Mouse (Mus musculus) midbrain, embryonic 11.5 days (tissue): Measurements from ENCODE around the gene Smad5. TPM values are rescaled to one million over a fixed set of nuclear protein-coding genes. Genes with fewer than 3 reads are reported as not detected.

Experiments
- ATAC-seq: fragments of 200-750 bp; cut with Nextera tagmentation; 2 replicates; pipeline ENCODE4 v1.8.0; 2017; ENCODE audit warnings: moderate TSS enrichment, moderate library complexity; ENCODE audit not compliant: low FRiP score
- DNase-seq: peaks from one replicate; pipeline ENCODE4 v3.0.0; 2015; ENCODE audit warnings: low spot score; ENCODE audit errors: missing footprints
- H3K27ac ChIP-seq: fragments of 300-500 bp; sonication (generic); 2 replicates; pipeline ENCODE4 v1.5.1; 2014; ENCODE audit warnings: low read depth, low read length
- H3K27me3 ChIP-seq: fragments of 300-500 bp; sonication (generic); 2 replicates; pipeline ENCODE4 v1.6.1; 2014; ENCODE audit warnings: mild to moderate bottlenecking, low read length, moderate library complexity, mixed read lengths; ENCODE audit not compliant: control insufficient read depth, insufficient read depth
- H3K36me3 ChIP-seq: fragments of 300-500 bp; sonication (generic); 2 replicates; pipeline ENCODE4 v1.6.1; 2014; ENCODE audit warnings: mild to moderate bottlenecking, low read length, moderate library complexity, mixed read lengths; ENCODE audit not compliant: control insufficient read depth, insufficient read depth
- H3K4me1 ChIP-seq: fragments of 300-500 bp; sonication (generic); 2 replicates; pipeline ENCODE4 v1.6.1; 2014; ENCODE audit warnings: low read length; ENCODE audit not compliant: control insufficient read depth, insufficient read depth
- H3K4me2 ChIP-seq: fragments of 300-500 bp; sonication (generic); 2 replicates; pipeline ENCODE4 v1.6.1; 2014; ENCODE audit warnings: mild to moderate bottlenecking, moderate library complexity
- H3K4me3 ChIP-seq: fragments of 300-500 bp; sonication (generic); 2 replicates; pipeline ENCODE4 v1.5.1; 2014; ENCODE audit warnings: low read depth, low read length
- H3K9ac ChIP-seq: fragments of 300-500 bp; sonication (generic); 2 replicates; pipeline ENCODE4 v1.6.1; 2014; ENCODE audit warnings: low read length
- H3K9me3 ChIP-seq: fragments of 300-500 bp; sonication (generic); 2 replicates; pipeline ENCODE4 v1.6.1; 2016; ENCODE audit warnings: low read length; ENCODE audit not compliant: control insufficient read depth
- WGBS: fragments of 180-500 bp; shearing (Covaris S2); extraction: QIAGEN DNeasy Blood & Tissue Kit; methylation state at CpG from one replicate; pipeline ENCODE4 v1.1.7; 2014; 5-methylcytosine and 5-hydroxymethylcytosine counted together
- polyA plus RNA-seq: library from polyadenylated mRNA; unstranded; fragments of >200 nt; fragmentation: Nextera tagmentation; extraction: Ambion mirVana; gene quantifications from 2 replicates; pipeline ENCODE4 v1.2.1, GENCODE M21; 2014

The Smad5 gene
- polyA plus RNA-seq = 43.4 and 45.4 TPM in 2 replicates

DNA sequence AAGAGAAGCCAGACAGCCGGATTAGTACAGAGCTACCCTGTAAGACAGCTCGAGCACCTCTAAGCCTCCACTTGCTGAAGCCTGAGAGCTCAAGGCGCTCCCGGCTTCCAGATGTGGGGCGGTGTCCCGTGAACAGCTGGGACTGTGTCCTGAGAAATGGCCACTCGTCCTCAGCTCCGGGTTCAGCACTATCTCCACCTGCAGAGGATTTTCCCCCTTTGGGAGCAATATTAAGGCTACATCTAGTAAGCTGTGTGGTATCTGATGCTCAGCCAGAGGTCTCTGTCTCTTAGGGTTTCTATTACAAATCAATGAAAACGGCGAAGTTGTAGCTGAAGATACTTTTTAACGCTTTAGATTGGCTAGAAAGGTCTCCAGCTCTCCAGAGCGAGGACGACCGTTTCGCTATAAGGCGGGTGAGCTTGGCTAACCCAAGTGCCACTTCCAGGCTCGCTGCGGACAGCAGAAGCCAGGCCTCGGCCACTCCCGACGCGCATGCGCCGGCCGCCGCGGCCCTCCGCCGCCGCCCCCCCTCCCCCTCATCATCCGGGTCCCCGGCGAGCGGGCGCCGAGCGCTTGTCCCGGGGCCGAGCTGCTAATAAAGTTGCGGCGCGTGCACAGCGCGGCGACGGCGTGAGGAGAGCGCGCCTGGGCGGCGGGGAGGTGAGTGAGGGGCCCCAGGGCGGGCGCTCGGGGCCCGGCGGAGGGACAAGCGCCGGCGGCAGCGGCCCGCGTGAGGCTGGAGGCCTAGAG lies at the start of gene Smad5:
Gene Smad5, plus strand, starts transcription at position 542 of the 753 bp plus-strand sequence.
- peaks cover 4% of the 10 kb centered on the region; the same call in 1 of the 2 replicates for H3K36me3 ChIP-seq
- DNase-seq (peak; percentile 100), ATAC-seq (peak; percentile 92)
- peaks cover 23% of the 10 kb centered on the region for H3K4me1 ChIP-seq
- peak within 1 kb of the TSS; percentile 97 for H3K27ac ChIP-seq
- 2% methylated on average over 61 of the region's 62 CpGs for WGBS
- H3K9me3 ChIP-seq = no peaks in the 10 kb centered on the region
- no peaks in the 10 kb centered on the region for H3K27me3 ChIP-seq
- peak within 1 kb of the TSS; percentile 91 for H3K9ac ChIP-seq
- peak within 1 kb of the TSS; percentile 74 for H3K4me3 ChIP-seq
- H3K4me2 ChIP-seq = peak within 1 kb of the TSS; percentile 61

DNA sequence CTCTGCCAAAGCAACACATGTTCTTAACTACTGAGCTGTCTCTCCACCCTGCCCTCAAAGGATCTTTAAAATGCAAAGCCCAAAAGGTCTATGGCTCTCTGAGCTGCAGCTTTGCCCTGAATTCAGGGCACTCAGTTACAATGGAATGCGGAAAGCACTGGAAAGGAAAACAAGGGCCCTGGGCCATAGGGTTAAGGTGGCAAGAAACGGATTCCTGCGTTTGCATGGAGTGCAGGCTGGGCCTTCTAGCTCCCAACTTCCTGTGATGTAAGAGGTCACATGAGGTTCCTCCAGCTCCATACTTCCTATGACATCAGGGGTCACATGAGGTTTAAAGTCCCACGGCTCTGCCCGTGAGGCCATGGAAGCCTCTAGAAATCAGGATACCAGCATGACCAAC lies 48.6 kb upstream of the Smad5 start:
- DNase-seq (no peak), ATAC-seq (no peak)
- no peaks in the 10 kb centered on the region for H3K36me3 ChIP-seq
- H3K27me3 ChIP-seq = no peaks in the 10 kb centered on the region
- WGBS = 86% methylated on average over 5 of the region's 5 CpGs
- no peaks in the 10 kb centered on the region for H3K9me3 ChIP-seq
- H3K27ac ChIP-seq = no peak overlapping the region
- H3K4me3 ChIP-seq = no peak overlapping the region
- no peaks in the 10 kb centered on the region for H3K4me1 ChIP-seq
- no peak overlapping the region for H3K9ac ChIP-seq
- H3K4me2 ChIP-seq = no peak overlapping the region

DNA sequence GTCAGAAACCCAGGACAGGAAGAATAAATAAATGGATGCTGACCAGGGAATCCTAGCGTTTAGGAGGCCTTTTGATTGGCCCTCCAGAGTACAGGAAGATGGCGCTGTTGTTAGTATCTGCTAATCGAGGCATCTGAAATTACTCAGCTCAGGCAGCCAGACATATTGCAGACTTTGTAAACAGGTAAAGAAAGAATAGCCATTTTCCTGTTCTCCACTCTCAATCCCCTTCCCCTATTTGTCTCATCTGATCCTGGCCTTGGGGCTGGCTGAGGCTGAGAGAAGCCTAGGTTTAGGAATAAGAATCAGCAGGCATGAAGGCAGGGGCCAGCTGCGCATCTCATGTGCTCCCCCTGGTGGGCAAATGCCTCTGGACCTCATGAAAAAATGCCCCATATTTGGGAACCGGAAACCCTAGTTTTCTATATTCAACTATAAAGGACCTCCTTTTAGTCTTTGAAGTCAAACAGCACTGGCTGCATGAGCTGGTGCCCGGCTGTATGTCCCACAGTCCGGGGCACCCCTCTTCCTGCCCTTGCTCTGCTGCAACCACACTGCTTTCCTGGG lies 44.8 kb upstream of the Smad5 start:
- Histone ChIP-seq H3K4me3 (no peak overlapping the region), H3K4me1 (no peaks in the 10 kb centered on the region), H3K27me3 (no peaks in the 10 kb centered on the region), H3K9ac (no peak overlapping the region), H3K4me2 (no peak overlapping the region), H3K9me3 (no peaks in the 10 kb centered on the region), H3K36me3 (no peaks in the 10 kb centered on the region), H3K27ac (no peak overlapping the region)
- ATAC-seq (no peak), DNase-seq (peak; percentile 94)
- 41% methylated on average over 7 of the region's 7 CpGs for WGBS

DNA sequence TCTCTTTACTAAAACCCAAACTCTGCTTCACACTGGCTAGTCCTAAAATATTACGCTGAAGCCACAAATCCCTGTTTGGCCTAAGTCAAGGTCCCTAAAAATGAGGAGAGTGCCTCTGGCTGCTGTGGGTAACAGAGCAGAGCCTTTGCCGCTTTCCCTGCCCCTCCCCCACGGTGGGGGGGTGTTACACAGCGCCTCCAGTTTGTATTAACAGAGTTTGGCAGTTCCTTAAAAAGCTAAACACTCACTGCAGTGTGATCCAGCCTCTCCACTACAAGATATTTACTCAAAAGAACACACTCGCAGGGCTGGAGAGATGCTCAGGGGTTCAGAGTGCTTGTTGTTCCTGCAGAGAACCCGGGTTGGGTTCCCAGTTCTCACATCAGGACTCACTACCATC lies 43.9 kb upstream of the Smad5 start:
- no peak overlapping the region for H3K4me3 ChIP-seq
- no peaks in the 10 kb centered on the region for H3K4me1 ChIP-seq
- no peak overlapping the region for H3K4me2 ChIP-seq
- H3K9me3 ChIP-seq = no peaks in the 10 kb centered on the region
- no peak for DNase-seq
- no peak for ATAC-seq
- no peak overlapping the region for H3K27ac ChIP-seq
- 64% methylated on average over 6 of the region's 6 CpGs for WGBS
- H3K9ac ChIP-seq = no peak overlapping the region
- H3K36me3 ChIP-seq = no peaks in the 10 kb centered on the region
- no peaks in the 10 kb centered on the region for H3K27me3 ChIP-seq

DNA sequence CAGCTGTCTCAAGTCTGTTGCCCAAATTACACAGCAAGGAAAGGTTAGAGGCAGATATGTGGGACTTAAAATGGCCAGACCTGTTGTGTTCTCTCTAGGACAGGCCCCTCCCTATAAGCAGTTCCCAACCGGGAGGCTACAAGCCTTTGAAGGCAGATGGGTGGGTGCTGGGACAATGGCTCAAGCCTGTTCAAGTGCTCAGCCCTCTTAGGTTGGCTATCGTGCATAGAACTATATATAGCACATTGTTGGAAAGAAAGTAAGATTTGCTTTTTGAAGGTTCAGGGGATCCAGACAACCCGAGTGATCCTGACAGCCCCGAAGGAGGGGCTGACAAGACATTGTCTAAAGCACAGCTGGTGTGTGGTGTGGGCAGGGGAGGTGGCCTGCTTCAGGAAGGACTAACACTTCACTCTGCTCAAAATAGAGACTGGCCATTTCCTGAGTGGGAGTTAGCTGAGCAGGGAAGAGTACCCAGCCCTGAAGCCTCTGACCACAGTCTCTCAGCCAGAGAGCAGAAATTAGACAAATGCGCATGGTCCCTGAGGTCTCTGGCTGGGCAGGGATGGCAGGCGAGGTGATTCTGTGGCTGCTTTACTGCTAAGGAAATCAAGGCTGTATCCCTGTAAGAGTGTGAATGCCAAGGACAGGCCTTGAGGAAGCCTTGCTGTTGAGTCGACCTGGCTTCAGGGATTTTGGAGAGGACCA lies 40.7 kb upstream of the Smad5 start:
- H3K9ac ChIP-seq = no peak overlapping the region
- H3K9me3 ChIP-seq = no peaks in the 10 kb centered on the region
- H3K4me1 ChIP-seq = no peaks in the 10 kb centered on the region
- no peak overlapping the region for H3K27ac ChIP-seq
- no peaks in the 10 kb centered on the region for H3K27me3 ChIP-seq
- WGBS = 69% methylated on average over 7 of the region's 7 CpGs
- no peak overlapping the region for H3K4me3 ChIP-seq
- H3K4me2 ChIP-seq = no peak overlapping the region
- no peak for DNase-seq
- ATAC-seq = no peak
- H3K36me3 ChIP-seq = no peaks in the 10 kb centered on the region

DNA sequence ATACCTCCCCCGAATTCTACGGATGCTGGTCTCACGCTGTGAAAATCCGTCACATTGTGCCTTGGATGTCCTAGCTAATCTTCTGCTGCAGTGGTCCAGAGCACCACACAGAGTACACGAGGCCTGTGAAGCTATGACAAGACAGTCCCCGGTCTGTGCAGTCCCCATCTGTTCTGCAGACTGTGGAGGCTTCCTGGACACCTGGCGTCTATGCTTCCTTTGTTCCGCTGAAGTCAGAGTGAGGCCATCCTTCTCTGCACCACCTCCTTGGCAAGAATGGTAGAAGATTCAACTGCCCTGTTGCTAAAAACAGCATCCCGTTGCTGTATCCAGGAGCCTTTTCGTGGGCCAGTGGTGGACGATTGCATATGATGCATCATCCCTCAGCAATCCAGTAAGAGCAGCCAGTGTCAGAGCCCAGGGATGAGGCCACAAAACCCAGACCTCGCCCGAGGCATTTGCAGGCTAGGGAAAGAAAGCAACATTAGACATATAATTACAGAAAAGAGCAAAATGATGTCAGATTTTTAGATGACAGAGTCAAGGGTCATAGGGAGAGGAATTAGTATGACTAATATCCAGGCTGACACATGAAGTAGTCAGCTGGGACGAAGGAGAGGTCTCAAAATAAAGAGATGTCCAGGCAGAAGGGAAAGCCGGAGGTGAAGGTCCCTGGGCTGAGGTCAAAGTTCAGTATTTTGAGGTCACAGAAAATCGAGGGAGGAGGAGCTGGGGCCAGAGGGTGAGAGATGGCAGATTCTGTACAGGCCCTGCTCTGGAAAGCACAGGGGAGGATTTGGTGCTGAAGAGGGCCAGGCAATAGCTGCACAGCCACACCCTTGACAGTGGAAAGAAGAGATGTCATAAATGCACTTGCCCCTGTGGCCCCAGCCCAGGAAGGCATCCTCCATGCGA lies 38.3 kb upstream of the Smad5 start:
- Histone ChIP-seq H3K9ac (no peak overlapping the region), H3K4me1 (no peaks in the 10 kb centered on the region), H3K27ac (no peak overlapping the region), H3K27me3 (no peaks in the 10 kb centered on the region), H3K36me3 (no peaks in the 10 kb centered on the region), H3K9me3 (no peaks in the 10 kb centered on the region), H3K4me2 (no peak overlapping the region), H3K4me3 (no peak overlapping the region)
- DNase-seq (no peak), ATAC-seq (no peak)
- 76% methylated on average over 17 of the region's 17 CpGs for WGBS

DNA sequence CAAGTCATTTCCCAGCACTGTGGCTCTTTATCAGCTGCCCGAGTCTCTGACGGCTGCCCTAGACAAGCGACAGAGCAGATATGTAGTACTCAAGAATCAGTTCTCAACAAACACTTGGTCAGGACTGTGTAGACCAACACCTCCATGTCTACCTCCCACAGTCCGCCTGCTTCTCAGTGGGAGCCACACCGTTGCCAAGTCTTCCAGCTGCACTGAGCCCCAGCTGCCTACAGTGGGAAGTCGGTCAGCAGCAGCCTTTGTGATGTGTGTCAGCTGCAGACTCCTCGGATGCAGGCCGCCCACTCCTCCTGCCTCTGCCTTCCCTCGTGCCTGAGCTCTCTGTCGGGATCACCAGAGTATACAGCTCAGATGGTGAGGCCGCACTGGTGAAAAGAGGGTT lies 31.6 kb upstream of the Smad5 start:
- no peak overlapping the region for H3K4me3 ChIP-seq
- H3K27me3 ChIP-seq = no peaks in the 10 kb centered on the region
- no peaks in the 10 kb centered on the region for H3K4me1 ChIP-seq
- no peaks in the 10 kb centered on the region for H3K36me3 ChIP-seq
- ATAC-seq = no peak
- H3K9me3 ChIP-seq = no peaks in the 10 kb centered on the region
- 68% methylated on average over 11 of the region's 11 CpGs for WGBS
- no peak overlapping the region for H3K9ac ChIP-seq
- no peak overlapping the region for H3K4me2 ChIP-seq
- no peak for DNase-seq
- no peak overlapping the region for H3K27ac ChIP-seq

DNA sequence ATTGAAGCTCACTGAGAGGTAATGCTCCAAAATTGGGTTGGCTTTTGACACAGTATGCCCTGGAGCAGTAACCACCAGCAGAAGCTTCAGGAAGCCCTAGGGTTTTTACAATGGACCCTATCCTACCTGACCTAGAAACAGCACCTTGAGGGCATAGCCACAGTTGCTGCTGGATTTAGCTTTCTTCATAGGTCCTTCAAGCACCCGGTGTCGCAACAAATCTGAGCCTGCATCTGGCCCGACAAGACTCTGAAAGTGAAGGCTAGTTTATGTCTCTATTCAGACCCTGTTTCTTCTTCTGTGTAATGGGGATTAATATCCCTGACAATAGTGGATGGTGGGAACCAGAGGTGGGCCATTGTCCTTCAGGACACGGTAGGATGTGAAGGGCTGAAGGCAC lies 25.1 kb upstream of the Smad5 start:
- ATAC-seq (no peak), DNase-seq (no peak)
- H3K9ac ChIP-seq = no peak overlapping the region
- H3K4me3 ChIP-seq = no peak overlapping the region
- H3K4me2 ChIP-seq = no peak overlapping the region
- H3K27ac ChIP-seq = no peak overlapping the region
- no peaks in the 10 kb centered on the region for H3K27me3 ChIP-seq
- H3K36me3 ChIP-seq = no peaks in the 10 kb centered on the region
- H3K9me3 ChIP-seq = no peaks in the 10 kb centered on the region
- 48% methylated on average over 4 of the region's 4 CpGs for WGBS
- H3K4me1 ChIP-seq = no peaks in the 10 kb centered on the region
